Comparison of ENCODE assay signal across 12 mouse cellular contexts in genomic region chr13:43908041-43908644, GRCm38 (mm10).
DNase-seq lines count a peak whose midpoint lies in the region; ATAC-seq and TF ChIP-seq lines count a peak whose summit lies in the region.
"Had no signal": no experiment of that assay in that cellular context is flagged by ENCODE, and none has a peak within 500 bp of the region (broad histone marks: within the 10 kb centered on the region; RNA-seq: fewer than 3 reads in every experiment).

No protein-coding gene starts in this region.

- TF ChIP-seq CTCF in left cerebral cortex, adult 2 months (IDR thresholded peaks at IDR 0.05), result no peak

- peaks cover 4% of the 10 kb centered on the region; the same call in 1 of the 2 replicates for H3K27me3 ChIP-seq in liver, embryonic 11.5 days (replicated peaks; ENCODE audit: control insufficient read depth, insufficient read depth, low read length)
- no peaks in the 10 kb centered on the region for H3K27me3 ChIP-seq in stomach, embryonic 16.5 days (ENCODE audit: control insufficient read depth, insufficient read depth, low read length)
- H3K27me3 ChIP-seq: Patski had no signal

- WGBS in liver, embryonic 11.5 days, result 23% methylated on average over 16 of the region's 16 CpGs
- WGBS in stomach, embryonic 16.5 days, result 35% methylated on average over 16 of the region's 16 CpGs

- H3K9ac ChIP-seq in liver, embryonic 11.5 days (ENCODE audit: low read depth, low read length), result no peak overlapping the region
- no peak overlapping the region for H3K9ac ChIP-seq in stomach, embryonic 16.5 days (ENCODE audit: low read length)

- no peak overlapping the region for H3K4me3 ChIP-seq in liver, embryonic 11.5 days (ENCODE audit: low read depth, low read length)
- H3K4me3 ChIP-seq in stomach, embryonic 16.5 days (replicated peaks; ENCODE audit: low read length), result no peak overlapping the region; the same call in 1 of the 2 replicates
- no peak overlapping the region for H3K4me3 ChIP-seq in left cerebral cortex, adult 2 months
- H3K4me3 ChIP-seq: erythroblast, embryonic 14.5 days had no signal

- peak; percentile 86 for ATAC-seq in liver, embryonic 11.5 days (replicated peaks; ENCODE audit: low FRiP score)
- no peak for ATAC-seq in stomach, embryonic 16.5 days (ENCODE audit: insufficient read depth, low FRiP score)
- ATAC-seq: Patski had no signal

- intact Hi-C loops in left cerebral cortex, adult 2 months (cut with DNase I), result no loop called here
- intact Hi-C loops in left cerebral cortex, postnatal 4 days (cut with DNase I), result no loop called here

- H3K4me1 ChIP-seq in liver, embryonic 11.5 days (replicated peaks; ENCODE audit: control insufficient read depth, insufficient read depth, low read length), result peaks cover 13% of the 10 kb centered on the region
- H3K4me1 ChIP-seq in stomach, embryonic 16.5 days (ENCODE audit: control insufficient read depth, insufficient read depth, low read length), result peaks cover 8% of the 10 kb centered on the region

- no peak overlapping the region for H3K27ac ChIP-seq in liver, embryonic 11.5 days (ENCODE audit: low read depth, low read length)
- H3K27ac ChIP-seq in stomach, embryonic 16.5 days (ENCODE audit: low read length), result peak overlapping the region; percentile 20; the same call in 1 of the 2 replicates
- no peak overlapping the region for H3K27ac ChIP-seq in left cerebral cortex, adult 2 months

- H3K9me3 ChIP-seq in liver, embryonic 11.5 days (ENCODE audit: control insufficient read depth, low read length), result no peaks in the 10 kb centered on the region
- no peaks in the 10 kb centered on the region for H3K9me3 ChIP-seq in stomach, embryonic 16.5 days (replicated peaks; ENCODE audit: control insufficient read depth, low read length)

- DNase-seq in ovary, postnatal 36 days (ENCODE audit: low spot score), result peak; percentile 23
- DNase-seq in ovary, postnatal 10 days (ENCODE audit: low spot score), result no peak
- peak; percentile 50 to 56 for DNase-seq in heart, adult 9 months (ENCODE audit: low spot score in 2 of 2)
- no peak for DNase-seq in liver, embryonic 11.5 days (ENCODE audit: low spot score)
- no peak for DNase-seq in left cerebral cortex, adult 2 months (ENCODE audit: extremely low spot score in 1 of 2, low spot score in 2 of 2)
- DNase-seq in cerebellum, postnatal 14 days, result no peak
- DNase-seq in left cerebral cortex, postnatal 4 days, result no peak
- DNase-seq: cerebellum, adult 11-12 months; layer of hippocampus, postnatal 36 days had no signal

- H3K36me3 ChIP-seq in liver, embryonic 11.5 days (ENCODE audit: control insufficient read depth, insufficient read depth, low read length), result no peaks in the 10 kb centered on the region
- H3K36me3 ChIP-seq in stomach, embryonic 16.5 days (ENCODE audit: control insufficient read depth, insufficient read depth, low read length), result no peaks in the 10 kb centered on the region

- H3K4me2 ChIP-seq in liver, embryonic 11.5 days, result peak overlapping the region; percentile 51
- H3K4me2 ChIP-seq in stomach, embryonic 16.5 days (ENCODE audit: low read depth, low read length), result peak overlapping the region; percentile 23

Comparison
In these comparisons a context has a peak if more than half of its experiments do, and no peak if none do; other contexts are left out.
1. DNase-seq: peak in ovary, postnatal 36 days (single experiment) and heart, adult 9 months (2 of 2); none in ovary, postnatal 10 days (single experiment), liver, embryonic 11.5 days (single experiment), left cerebral cortex, adult 2 months (0 of 2), cerebellum, postnatal 14 days (0 of 2) and left cerebral cortex, postnatal 4 days (single experiment).